Mouse (Mus musculus) fibroblast of lung, adult 2 months (primary cell): Measurements from ENCODE around the gene Taf1.

Source experiments
- DNase-seq: peaks from one replicate; pipeline ENCODE4 v3.0.0-alpha.2; 2011; ENCODE audit warnings: low read depth

Gene Taf1

GRCm38 (mm10) chrX:101532347-101533221, at the start of gene Taf1:
Gene Taf1 (plus strand): TSS chrX:101532734.
- DNase-seq = peak; percentile 98

- DNase-seq = peak; percentile 19
Measured at GRCm38 (mm10) chrX:101486487-101487152, 45.9 kb upstream of the Taf1 start.

GRCm38 (mm10) chrX:101504636-101505035, 27.9 kb upstream of the Taf1 start:
- DNase-seq = no peak

- DNase-seq = no peak
Measured at GRCm38 (mm10) chrX:101515710-101516109, 16.8 kb upstream of the Taf1 start.

- no peak for DNase-seq
Measured at GRCm38 (mm10) chrX:101518006-101518405, 14.5 kb upstream of the Taf1 start.

GRCm38 (mm10) chrX:101522027-101522426, 10.5 kb upstream of the Taf1 start:
- DNase-seq = no peak

GRCm38 (mm10) chrX:101527356-101527755, 5.2 kb upstream of the Taf1 start:
- no peak for DNase-seq

- no peak for DNase-seq
Measured at GRCm38 (mm10) chrX:101585455-101585854, 52.9 kb downstream of the Taf1 start.

GRCm38 (mm10) chrX:101616183-101616582, 83.6 kb downstream of the Taf1 start:
- DNase-seq = no peak

- DNase-seq = no peak
Measured at GRCm38 (mm10) chrX:101617889-101618288, 85.4 kb downstream of the Taf1 start.

- DNase-seq = no peak
Measured at GRCm38 (mm10) chrX:101620317-101620716, 87.8 kb downstream of the Taf1 start.

GRCm38 (mm10) chrX:101622539-101622938, 90.0 kb downstream of the Taf1 start:
- DNase-seq = no peak

GRCm38 (mm10) chrX:101636821-101637525, 104.4 kb downstream of the Taf1 start:
- DNase-seq = no peak

- DNase-seq = no peak
Measured at GRCm38 (mm10) chrX:101638856-101639255, 106.3 kb downstream of the Taf1 start.

- DNase-seq = no peak
Measured at GRCm38 (mm10) chrX:101639306-101639705, 106.8 kb downstream of the Taf1 start.

GRCm38 (mm10) chrX:101639741-101640166, 107.2 kb downstream of the Taf1 start, which contains the start of gene Ogt:
Gene Ogt (plus strand): TSS chrX:101640060.
- DNase-seq = peak; percentile 76

GRCm38 (mm10) chrX:101640194-101641160, 107.9 kb downstream of the Taf1 start:
- no peak for DNase-seq

- no peak for DNase-seq
Measured at GRCm38 (mm10) chrX:101641161-101641530, 108.6 kb downstream of the Taf1 start.

GRCm38 (mm10) chrX:101642091-101642490, 109.6 kb downstream of the Taf1 start:
- no peak for DNase-seq

- DNase-seq = no peak
Measured at GRCm38 (mm10) chrX:101645286-101645685, 112.8 kb downstream of the Taf1 start.

GRCm38 (mm10) chrX:101646621-101647020, 114.1 kb downstream of the Taf1 start:
- DNase-seq = no peak
